Mouse (Mus musculus) cerebellum, adult 2 months (tissue): ENCODE measurements around the gene H1foo.

Experiments
- CTCF ChIP-seq: fragments of 200-500 bp; IDR thresholded peaks from 2 replicates; pipeline ENCODE4 v1.5.1; 2011; ENCODE audit warnings: low read depth, mild to moderate bottlenecking, control low read depth, low read length, moderate library complexity, borderline replicate concordance; ENCODE audit not compliant: insufficient read depth
- POLR2A ChIP-seq: fragments of 200-500 bp; IDR thresholded peaks from 2 replicates; pipeline ENCODE4 v1.6.1; 2011; ENCODE audit warnings: low read length, control low read depth, borderline replicate concordance; ENCODE audit not compliant: insufficient read depth

GRCm38 (mm10) chr6:115989607-115990006 lies 44.9 kb downstream of the H1foo start:
- TF ChIP-seq CTCF (no peak), POLR2A (no peak)
